Mouse (Mus musculus) stomach, postnatal 0 days (tissue): ENCODE measurements around the gene Igsf8.

Experiments
- CTCF ChIP-seq: IDR thresholded peaks from 2 replicates; pipeline ENCODE4 v1.5.1; 2016; ENCODE audit warnings: antibody characterized with exemption, low read depth, mild to moderate bottlenecking, moderate library complexity
- EP300 ChIP-seq: optimal IDR thresholded peaks from 2 replicates; pipeline ENCODE3; 2016; ENCODE audit warnings: antibody characterized with exemption

DNA sequence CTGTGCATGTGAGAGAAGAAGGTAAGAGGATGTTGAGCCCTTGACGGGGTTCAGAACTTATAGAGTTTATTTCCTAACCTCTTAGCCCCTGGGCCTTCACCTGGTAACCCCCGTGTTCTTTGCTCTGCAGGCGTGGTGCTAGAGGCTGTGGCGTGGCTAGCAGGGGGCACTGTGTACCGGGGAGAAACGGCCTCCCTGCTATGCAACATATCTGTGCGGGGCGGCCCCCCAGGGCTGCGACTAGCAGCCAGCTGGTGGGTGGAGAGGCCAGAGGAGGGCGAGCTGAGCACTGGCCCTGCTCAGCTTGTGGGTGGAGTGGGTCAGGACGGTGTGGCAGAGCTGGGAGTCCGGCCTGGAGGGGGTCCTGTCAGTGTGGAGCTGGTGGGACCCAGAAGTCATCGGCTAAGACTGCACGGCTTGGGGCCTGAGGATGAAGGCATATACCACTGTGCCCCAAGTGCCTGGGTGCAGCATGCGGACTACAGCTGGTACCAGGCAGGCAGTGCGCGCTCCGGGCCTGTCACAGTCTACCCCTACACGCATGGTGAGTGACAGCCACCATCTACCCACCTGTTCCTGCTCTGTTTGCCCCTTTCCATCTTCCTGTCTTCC lies 57.1 kb downstream of the Igsf8 start:
- TF ChIP-seq CTCF (no peak), EP300 (no peak)
